22 mouse cellular contexts compared by ENCODE assay signal in genomic region chr6:56765696-56766095, GRCm38 (mm10). TPM values are rescaled to one million over a fixed set of nuclear protein-coding genes. Genes with fewer than 3 reads are reported as not detected.
DNase-seq lines count a peak whose midpoint lies in the region; ATAC-seq lines count a peak whose summit lies in the region.
"Had no signal": no experiment of that assay in that cellular context is flagged by ENCODE, and none has a peak within 500 bp of the region (broad histone marks: within the 10 kb centered on the region; RNA-seq: fewer than 3 reads in every experiment).

No protein-coding gene starts in this region.

- peak; percentile 55 for DNase-seq in heart, adult 11 months
- DNase-seq in heart, postnatal 4 days = no peak
- DNase-seq in CD4-positive helper T cell, adult 2 months (ENCODE audit: low read depth, low spot score) = peak; percentile 21
- peak; percentile 15 for DNase-seq in R1 (ENCODE audit: low read depth, low spot score)
- no peak for DNase-seq in ovary, postnatal 10 days (ENCODE audit: low spot score)
- no peak for DNase-seq in cerebellum, adult 8-10 months
- no peak for DNase-seq in layer of hippocampus, adult 18-20 months (ENCODE audit: low spot score in 2 of 2)
- DNase-seq: adrenal gland, adult 8-10 months; adrenal gland, postnatal 25 days; cerebellum, adult 11-12 months; cerebellum, adult 9-10 months; cerebellum, postnatal 14 days; forebrain, postnatal 0 days; gastrocnemius, adult 2 months; gastrocnemius, postnatal 14 days; heart, adult 18-20 months; heart, postnatal 10 days; heart, postnatal 36 days; kidney, adult 18-20 months had no signal

- ATAC-seq in inflammation-experienced regulatory T-cells, adult 6 months = peak; percentile 57
- ATAC-seq: forebrain, embryonic 14.5 days; forebrain, postnatal 0 days; hindbrain, embryonic 16.5 days had no signal

RNA-seq across cellular contexts. Expression of gene Kbtbd2, which starts 31.9 kb away (rescaled TPM):
- total RNA-seq in heart, postnatal 4 days (2021) = 10 to 100 TPM; 43.7 to 44.9 TPM
- 10 to 100 TPM; 15.7 to 24.7 (median 22.9) TPM for polyA plus RNA-seq in inflammation-experienced regulatory T-cells, adult 6 months (2017; shearing (Covaris generic))
- total RNA-seq in layer of hippocampus, adult 18-20 months (2021) = 10 to 100 TPM; 52.9 to 55.2 TPM

RNA-seq across cellular contexts. Expression of gene Avl9, which starts 51.0 kb away (rescaled TPM):
- total RNA-seq in heart, postnatal 4 days (2021) = 10 to 100 TPM in 1 of 2 experiments, 1 to 10 TPM in 1; 9.1 to 10.7 TPM
- 10 to 100 TPM; 10.5 to 13.6 (median 10.8) TPM for polyA plus RNA-seq in inflammation-experienced regulatory T-cells, adult 6 months (2017; shearing (Covaris generic))
- 10 to 100 TPM; 41.1 to 43.0 TPM for total RNA-seq in layer of hippocampus, adult 18-20 months (2021)

Comparison
In these comparisons a context has a peak if more than half of its experiments do, and no peak if none do; other contexts are left out.
1. DNase-seq: peak in heart, adult 11 months (single experiment), CD4-positive helper T cell, adult 2 months (single experiment) and R1 (single experiment); none in heart, postnatal 4 days (single experiment), ovary, postnatal 10 days (single experiment), cerebellum, adult 8-10 months (single experiment) and layer of hippocampus, adult 18-20 months (0 of 2).